Mouse (Mus musculus): ENCODE data around the gene Cpxm2.

Gene Cpxm2

GRCm38 (mm10) chr7:132154368-132154961 lies at the start of gene Cpxm2:
Gene Cpxm2, minus strand, starts transcription at chr7:132154739.
- no peak for DNase-seq (ENCODE audit: low read depth)

- DNase-seq (ENCODE audit: low read depth), result no peak
Observed at GRCm38 (mm10) chr7:132204073-132204612, 49.6 kb upstream of the Cpxm2 start.

- DNase-seq (ENCODE audit: low read depth), result no peak
Observed at GRCm38 (mm10) chr7:132199686-132200085, 45.1 kb upstream of the Cpxm2 start.

DNA sequence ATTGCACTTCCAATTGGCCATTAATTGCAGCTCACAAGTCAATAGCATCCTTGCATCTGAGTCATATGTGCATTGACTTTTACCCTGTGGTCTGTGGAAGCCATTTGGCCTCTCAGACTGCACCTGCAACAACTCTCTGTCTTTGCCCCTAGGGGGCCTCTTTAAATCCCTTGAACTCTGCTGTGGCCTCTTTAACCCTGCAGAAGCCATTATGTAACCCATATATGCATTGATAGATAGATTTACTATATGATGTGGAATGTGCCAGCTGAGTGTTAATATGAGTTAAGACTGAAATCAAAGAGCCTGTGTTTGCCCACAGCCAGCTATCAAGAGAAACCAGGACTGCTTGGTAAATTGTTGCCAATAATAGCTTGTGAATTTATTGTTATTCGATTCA lies 44.3 kb upstream of the Cpxm2 start:
- no peak for DNase-seq (ENCODE audit: low read depth)

GRCm38 (mm10) chr7:132197817-132198475 lies 43.4 kb upstream of the Cpxm2 start:
- DNase-seq (ENCODE audit: low read depth), result no peak

- no peak for DNase-seq (ENCODE audit: low read depth)
Observed at GRCm38 (mm10) chr7:132196581-132196980, 42.0 kb upstream of the Cpxm2 start.

- no peak for DNase-seq (ENCODE audit: low read depth)
Observed at GRCm38 (mm10) chr7:132193606-132194005, 39.1 kb upstream of the Cpxm2 start.

GRCm38 (mm10) chr7:132187456-132187855 lies 32.9 kb upstream of the Cpxm2 start:
- no peak for DNase-seq (ENCODE audit: low read depth)

- no peak for DNase-seq (ENCODE audit: low read depth)
Observed at GRCm38 (mm10) chr7:132183892-132184404, 29.4 kb upstream of the Cpxm2 start.

GRCm38 (mm10) chr7:132181586-132182198 lies 27.2 kb upstream of the Cpxm2 start:
- DNase-seq (ENCODE audit: low read depth), result no peak

DNA sequence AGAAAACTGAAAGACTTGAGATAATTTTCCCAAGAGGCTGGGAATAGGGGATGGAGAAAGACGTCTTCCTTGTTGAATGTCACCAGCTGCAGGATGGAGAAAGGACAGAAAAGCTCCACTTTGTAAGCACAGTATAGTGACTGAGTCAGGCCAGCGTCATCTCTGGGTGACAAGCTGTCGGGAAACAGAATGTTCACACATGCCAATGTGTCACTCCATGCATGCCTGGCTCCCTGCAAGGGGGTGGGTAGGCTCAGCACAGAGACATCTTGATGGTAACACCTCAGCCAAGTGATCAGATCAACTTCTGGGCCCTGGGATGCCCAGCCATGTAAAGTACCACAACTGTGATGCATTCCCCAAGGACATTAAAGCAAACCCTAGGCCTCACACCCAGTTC lies 26.5 kb upstream of the Cpxm2 start:
- DNase-seq (ENCODE audit: low read depth), result no peak

DNA sequence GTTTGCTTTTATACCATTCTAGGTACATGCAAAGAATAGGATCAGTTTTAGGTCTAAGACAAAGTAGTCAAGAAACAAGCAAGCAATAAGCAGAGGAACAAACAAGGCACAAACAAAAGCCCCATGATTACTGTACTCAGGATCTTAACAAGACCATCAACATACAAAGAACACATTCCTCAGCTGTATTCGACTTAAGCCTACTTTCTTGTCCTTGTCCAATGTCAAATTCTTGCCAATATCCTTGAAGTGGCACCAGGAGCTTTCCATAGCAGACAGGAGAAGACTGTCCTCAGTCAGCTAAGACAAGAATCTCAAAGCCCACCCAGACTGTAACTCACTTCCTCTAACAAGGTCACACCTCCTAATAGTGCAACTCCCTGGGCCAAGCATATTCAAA lies 24.5 kb upstream of the Cpxm2 start:
- no peak for DNase-seq (ENCODE audit: low read depth)

DNA sequence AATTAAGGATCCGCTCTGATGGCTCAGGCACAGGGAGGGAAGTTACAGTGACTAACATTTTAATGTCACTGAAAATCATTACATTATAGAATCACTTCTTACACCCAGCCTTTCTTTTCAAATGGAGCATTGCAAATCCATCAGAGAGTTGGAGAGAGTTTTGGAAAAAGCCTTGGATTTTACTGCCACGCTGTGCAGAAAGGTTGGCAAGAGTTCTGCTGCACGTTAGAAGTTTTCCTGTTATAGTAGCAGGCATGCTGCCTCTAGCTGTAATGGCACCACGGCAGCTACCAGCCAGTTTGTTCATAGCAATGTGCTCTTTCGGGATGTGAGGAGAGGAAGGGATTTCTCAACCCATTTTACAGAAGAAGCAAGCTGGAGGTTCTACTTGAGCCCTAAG lies 20.2 kb upstream of the Cpxm2 start:
- no peak for DNase-seq (ENCODE audit: low read depth)

- no peak for DNase-seq (ENCODE audit: low read depth)
Observed at GRCm38 (mm10) chr7:132174296-132174695, 19.8 kb upstream of the Cpxm2 start.

DNA sequence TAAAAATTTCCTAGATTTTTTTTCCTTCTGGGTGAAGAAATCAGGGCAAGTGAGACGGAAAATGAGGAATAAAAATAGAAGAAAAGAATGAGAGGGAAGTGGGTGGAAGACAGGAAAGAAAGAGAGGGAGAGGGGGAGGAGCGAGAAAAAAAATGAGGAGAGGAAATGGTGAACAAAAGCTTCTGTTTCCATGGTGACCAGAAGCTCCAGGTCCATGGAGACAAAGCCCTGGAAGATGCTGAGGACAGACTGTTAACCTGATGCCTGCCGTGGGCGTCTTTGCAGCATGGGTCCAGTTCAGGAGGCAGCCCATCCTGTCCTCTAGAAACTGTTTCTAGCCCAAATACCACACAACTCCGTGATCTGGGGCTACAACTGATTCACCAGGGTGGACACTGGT lies 17.7 kb upstream of the Cpxm2 start:
- no peak for DNase-seq (ENCODE audit: low read depth)

GRCm38 (mm10) chr7:132171716-132172115 lies 17.2 kb upstream of the Cpxm2 start:
- DNase-seq (ENCODE audit: low read depth), result no peak

GRCm38 (mm10) chr7:132169419-132170169 lies 15.1 kb upstream of the Cpxm2 start:
- DNase-seq (ENCODE audit: low read depth), result no peak

GRCm38 (mm10) chr7:132167239-132167638 lies 12.7 kb upstream of the Cpxm2 start:
- no peak for DNase-seq (ENCODE audit: low read depth)

GRCm38 (mm10) chr7:132162254-132162653 lies 7.7 kb upstream of the Cpxm2 start:
- no peak for DNase-seq (ENCODE audit: low read depth)

DNA sequence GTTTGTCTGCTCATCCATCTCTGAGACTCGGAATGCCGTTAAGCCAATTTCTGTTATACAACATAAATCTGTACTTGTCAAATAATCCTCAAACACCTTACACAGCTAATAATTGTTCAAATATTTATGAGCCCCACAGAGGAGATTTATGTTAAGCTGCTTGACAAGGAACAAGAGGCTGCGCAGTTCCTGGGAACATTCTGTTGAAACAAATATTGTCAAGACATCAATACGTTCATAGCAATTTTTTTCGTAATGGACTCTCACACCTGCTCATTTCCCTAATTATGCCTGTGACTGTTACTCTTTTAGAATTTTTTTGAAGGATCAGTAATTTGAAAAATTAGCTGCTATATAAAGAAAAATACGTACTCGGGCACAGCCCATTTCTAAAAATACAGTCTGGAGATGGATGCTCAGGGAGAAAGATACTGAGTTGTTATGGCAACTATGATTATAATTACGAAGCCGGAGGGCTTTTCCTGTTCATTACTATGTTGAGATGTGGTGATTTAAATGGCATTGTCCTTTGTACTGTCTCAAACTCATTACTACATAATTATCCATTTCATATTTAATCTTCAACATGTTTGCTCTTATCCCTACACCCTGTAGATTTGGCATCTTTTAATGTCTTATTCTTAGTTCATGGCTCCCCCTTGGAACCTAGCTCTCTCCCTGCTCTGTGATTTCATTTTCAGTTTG lies 3.9 kb upstream of the Cpxm2 start:
- DNase-seq (ENCODE audit: low read depth), result no peak

DNA sequence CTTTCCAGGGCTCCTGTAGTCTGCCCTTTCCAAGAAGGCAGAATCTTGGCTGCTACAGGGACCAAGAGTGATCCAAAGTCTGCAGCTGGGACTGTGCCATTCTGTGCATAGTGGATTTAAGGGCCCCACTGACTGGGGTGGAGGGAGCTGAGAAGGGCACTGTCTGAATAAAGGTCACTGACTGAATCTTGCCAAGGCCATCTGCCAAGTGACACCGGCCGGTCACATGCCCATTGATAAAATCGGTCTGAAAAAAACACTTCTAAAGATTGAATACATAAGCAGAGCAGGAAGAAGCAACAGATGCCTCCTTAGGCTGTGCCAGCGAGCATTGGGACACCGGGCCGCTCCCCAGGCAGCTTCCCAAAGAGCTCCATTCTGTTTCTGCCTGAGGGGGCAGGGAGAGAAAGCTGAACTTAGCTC lies 803 bp downstream of the Cpxm2 start:
- no peak for DNase-seq (ENCODE audit: low read depth)
